Mouse (Mus musculus) embryonic fibroblast, embryonic 13.5 days (primary cell): ENCODE data around the gene Ckb. TPM values are rescaled to one million over a fixed set of nuclear protein-coding genes. Genes with fewer than 3 reads are reported as not detected.
"Not testable (repeated sequence)": the region's sequence is repeated elsewhere in the genome, so short reads cannot be mapped to it uniquely, and the experiment has no call there.

Source experiments
- H3K27ac ChIP-seq: 2 replicates; pipeline ENCODE4 v1.5.1; 2012; ENCODE audit warnings: low read length, control low read depth, inconsistent platforms; ENCODE audit not compliant: insufficient read depth
- H3K4me1 ChIP-seq: 2 replicates; pipeline ENCODE4 v1.6.1; 2011; ENCODE audit warnings: low read length; ENCODE audit not compliant: control insufficient read depth, insufficient read depth
- H3K4me3 ChIP-seq: 2 replicates; pipeline ENCODE4 v1.5.1; 2011; ENCODE audit warnings: mild to moderate bottlenecking, control low read depth, low read length; ENCODE audit not compliant: insufficient read depth
- CTCF ChIP-seq: IDR thresholded peaks from 2 replicates; pipeline ENCODE4 v1.5.1; 2011; ENCODE audit warnings: mild to moderate bottlenecking, control low read depth, low read length, moderate library complexity, borderline replicate concordance; ENCODE audit not compliant: insufficient read depth
- POLR2A ChIP-seq: IDR thresholded peaks from 2 replicates; pipeline ENCODE4 v1.6.1; 2011; ENCODE audit warnings: low read depth, mild to moderate bottlenecking, control low read depth, low read length, moderate library complexity
- polyA plus RNA-seq: library from polyadenylated mRNA; stranded (reverse); fragments of >200 nt; gene quantifications from 2 replicates; pipeline ENCODE4 v1.2.4, GENCODE M21; 2011; ENCODE audit warnings: low read depth; ENCODE audit not compliant: missing spikeins, insufficient read length

Ckb gene
- polyA plus RNA-seq, 1 experiment: 43.8 TPM

GRCm38 (mm10) chr12:111663228-111664143, 8.7 kb downstream of the Ckb start:
- Histone ChIP-seq H3K4me3 (no peak overlapping the region), H3K27ac (peak overlapping the region; percentile 11; the same call in 1 of the 2 replicates), H3K4me1 (peaks cover 16% of the 10 kb centered on the region)
- TF ChIP-seq CTCF: no peak
- TF ChIP-seq POLR2A: no peak

GRCm38 (mm10) chr12:111661554-111661953, 10.6 kb downstream of the Ckb start:
- not testable (repeated sequence) for H3K27ac ChIP-seq

DNA sequence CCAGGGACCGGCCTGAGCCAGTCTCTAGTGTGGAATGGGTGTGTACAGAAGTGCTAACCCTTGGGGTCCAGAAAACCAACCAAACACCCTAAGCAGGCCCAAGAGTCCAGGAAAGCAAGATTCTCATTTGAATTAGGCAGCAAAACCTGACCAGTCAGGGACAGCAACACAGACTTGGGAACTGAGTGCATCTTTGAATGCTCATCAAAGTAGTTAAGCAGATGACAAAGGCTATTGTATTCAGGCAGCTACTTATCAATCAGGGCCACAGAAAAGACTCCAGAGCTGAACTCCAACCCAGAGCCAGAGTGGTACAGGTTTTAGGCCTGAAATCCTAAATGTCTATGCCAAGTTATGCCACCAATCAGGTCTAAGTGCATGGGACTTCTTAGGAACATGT, 11.5 kb downstream of the Ckb start:
- H3K4me1 ChIP-seq: peaks cover 14% of the 10 kb centered on the region
- no peak for TF ChIP-seq POLR2A
- TF ChIP-seq CTCF: no peak
- no peak overlapping the region for H3K4me3 ChIP-seq
- H3K27ac ChIP-seq: no peak overlapping the region

More at GRCm38 (mm10) chr12:111661554-111661953, 10.6 kb downstream of the Ckb start:
- H3K4me3 ChIP-seq: not testable (repeated sequence)
- H3K4me1 ChIP-seq: peaks cover 16% of the 10 kb centered on the region

DNA sequence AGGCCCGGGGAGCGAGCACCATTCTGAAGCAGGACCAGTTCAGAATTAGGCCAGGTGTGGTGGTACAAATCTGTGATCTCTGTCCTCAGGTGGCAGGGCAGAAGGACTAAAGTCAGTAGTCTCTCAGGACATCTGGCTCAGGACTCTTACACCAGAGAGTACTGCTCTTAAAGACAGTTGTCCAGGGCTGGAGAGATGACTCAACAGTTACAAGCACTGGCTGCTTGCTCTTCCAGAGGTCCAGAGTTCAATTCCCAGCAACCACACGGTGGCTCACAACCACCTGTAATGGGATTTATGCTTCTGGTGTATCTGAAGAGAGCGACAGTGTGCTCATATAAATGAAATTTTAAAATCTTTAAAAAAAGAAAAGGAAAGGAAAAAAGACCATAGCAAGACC, 12.8 kb downstream of the Ckb start:
- 0 out of 2 replicates have a peak, but pooled peaks cover 4% of the 10 kb centered on the region for H3K4me1 ChIP-seq
- H3K4me3 ChIP-seq: no peak overlapping the region
- no peak for TF ChIP-seq POLR2A
- TF ChIP-seq CTCF: no peak
- no peak overlapping the region for H3K27ac ChIP-seq

DNA sequence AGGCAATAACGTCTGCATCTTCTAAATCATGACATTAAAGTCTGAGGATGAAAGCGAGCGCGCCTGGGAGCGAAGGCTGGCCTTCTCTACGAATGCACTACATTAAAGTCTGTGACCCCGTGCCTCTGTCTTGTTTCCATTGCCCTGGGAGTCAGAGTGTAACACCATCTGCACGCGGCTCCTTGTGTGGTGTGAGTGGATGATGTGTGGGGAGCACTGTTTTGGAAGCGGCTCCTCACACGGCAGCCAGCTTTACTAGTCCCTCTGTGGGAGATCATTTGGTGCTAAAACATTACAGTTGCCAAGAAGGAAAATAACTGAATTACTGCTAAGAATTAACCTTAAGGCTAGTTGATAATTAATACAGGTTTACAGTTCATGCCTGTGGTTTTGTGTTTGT, 16.4 kb downstream of the Ckb start:
- Histone ChIP-seq H3K4me1 (no peaks in the 10 kb centered on the region), H3K27ac (no peak overlapping the region), H3K4me3 (no peak overlapping the region)
- TF ChIP-seq CTCF (no peak), POLR2A (no peak)

GRCm38 (mm10) chr12:111653434-111653833, 18.7 kb downstream of the Ckb start:
- Histone ChIP-seq H3K4me1 (no peaks in the 10 kb centered on the region), H3K27ac (no peak overlapping the region), H3K4me3 (no peak overlapping the region)
- TF ChIP-seq POLR2A: no peak
- peak; percentile 91 for TF ChIP-seq CTCF

DNA sequence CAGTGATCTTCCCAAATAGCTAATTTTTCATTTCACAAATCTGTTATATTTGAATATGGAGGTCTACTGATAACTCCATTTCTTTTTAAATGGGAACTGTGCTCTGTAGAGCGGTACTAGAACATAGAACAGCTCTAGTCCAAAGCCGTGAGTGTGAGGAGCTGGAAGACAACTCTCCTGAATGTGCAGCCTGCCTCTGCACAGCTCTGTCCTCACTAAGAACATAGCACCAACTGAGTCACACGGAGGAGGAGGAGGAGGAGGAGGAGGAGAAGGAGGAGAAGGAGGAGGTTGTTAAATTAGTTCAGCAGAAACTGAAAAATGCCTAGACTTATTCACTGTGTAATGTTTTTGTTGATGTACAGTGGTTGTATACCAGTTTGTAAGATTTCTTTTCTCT, 19.2 kb downstream of the Ckb start:
- no peaks in the 10 kb centered on the region for H3K4me1 ChIP-seq
- TF ChIP-seq CTCF (no peak), POLR2A (no peak)
- no peak overlapping the region for H3K4me3 ChIP-seq
- H3K27ac ChIP-seq: no peak overlapping the region

DNA sequence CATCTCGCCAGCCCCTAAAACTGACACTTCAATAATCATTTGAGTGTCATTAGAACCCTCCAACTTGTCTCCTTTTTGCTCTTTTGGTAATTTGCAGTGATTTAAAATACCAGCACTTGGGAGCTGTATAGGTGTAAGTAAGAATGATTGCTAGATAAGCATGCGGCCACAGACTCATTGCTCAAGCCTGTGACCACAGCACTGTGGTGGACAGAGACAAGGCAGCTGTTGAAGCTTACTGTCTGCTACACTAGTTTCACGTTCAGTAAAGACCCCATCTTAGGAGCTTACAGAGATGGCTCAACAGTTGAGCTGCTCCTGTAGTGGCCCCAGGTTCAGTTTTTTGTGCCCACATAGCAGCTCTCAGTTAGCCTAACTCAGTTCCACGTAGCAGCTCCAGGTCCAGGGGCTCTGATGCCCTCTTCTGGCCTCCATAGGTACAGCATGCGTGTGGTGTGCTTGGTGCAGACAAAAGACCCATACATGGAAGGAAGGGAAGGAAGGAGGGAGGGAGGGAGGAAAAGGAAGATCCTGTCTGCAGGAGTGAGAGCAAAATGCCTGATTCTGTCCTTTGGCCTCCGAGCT, 24.0 kb downstream of the Ckb start:
- TF ChIP-seq POLR2A (no peak), CTCF (peak; percentile 81; the same call in 1 of the 2 replicates)
- Histone ChIP-seq H3K4me3 (no peak overlapping the region), H3K27ac (no peak overlapping the region)

More for the DNA sequence above, 24.0 kb downstream of the Ckb start:
- H3K4me1 ChIP-seq: no peaks in the 10 kb centered on the region

Other genes with a start within 250 kb of the Ckb start
- 46.5 and 58.6 TPM in 2 replicates for gene Tnfaip2, start 229.9 kb downstream of the Ckb start, polyA plus RNA-seq
- gene Gm266, start 186.5 kb downstream of the Ckb start, polyA plus RNA-seq: 0.72 TPM in 1 of 2 replicates, not detected in the other
- gene Eif5, start 134.3 kb downstream of the Ckb start, polyA plus RNA-seq: 357 and 363 TPM in 2 replicates
- 89.5 and 89.9 TPM in 2 replicates for gene Mark3, start 97.8 kb downstream of the Ckb start, polyA plus RNA-seq
- 9.0 and 13.0 TPM in 2 replicates for gene Trmt61a, start 5.8 kb upstream of the Ckb start, polyA plus RNA-seq
- gene Bag5, start 40.9 kb upstream of the Ckb start, polyA plus RNA-seq: 29.3 and 35.9 TPM in 2 replicates
- gene Apopt1, start 40.9 kb upstream of the Ckb start, polyA plus RNA-seq: 29.9 and 38.2 TPM in 2 replicates
- 103 and 124 TPM in 2 replicates for gene Klc1, start 86.5 kb upstream of the Ckb start, polyA plus RNA-seq
- 2.7 and 2.9 TPM in 2 replicates for gene Xrcc3, start 141.5 kb upstream of the Ckb start, polyA plus RNA-seq
- gene Zfyve21, start 141.8 kb upstream of the Ckb start, polyA plus RNA-seq: 32.0 and 32.9 TPM in 2 replicates
- gene Ppp1r13b, start 235.8 kb upstream of the Ckb start, polyA plus RNA-seq: 8.8 and 9.4 TPM in 2 replicates